Mouse (Mus musculus) thymus, postnatal 14 days (tissue): ENCODE data around the gene Gstt4.
A peak's percentile ranks its signal among the peaks of the same experiment; 100 is the strongest.
"Not testable (repeated sequence)": the region's sequence is repeated elsewhere in the genome, so short reads cannot be mapped to it uniquely, and the experiment has no call there.

Source experiments
- DNase-seq: peaks from one replicate; pipeline ENCODE4 v3.0.0; 2021

The Gstt4 gene

GRCm38 (mm10) chr10:75789081-75789735, 33.1 kb downstream of the Gstt4 start:
- no peak for DNase-seq

- DNase-seq, result no peak
Observed at GRCm38 (mm10) chr10:75788277-75788676, 34.1 kb downstream of the Gstt4 start.

- no peak for DNase-seq
Observed at GRCm38 (mm10) chr10:75785442-75785841, 36.9 kb downstream of the Gstt4 start.

- peak; percentile 28 for DNase-seq
Observed at GRCm38 (mm10) chr10:75780769-75781578, 41.4 kb downstream of the Gstt4 start, which contains the start of the genes Gm20441 and Gstt3. TSS of gene Gm20441 (minus strand) at chr10:75780954. TSS of gene Gstt3 (minus strand) at chr10:75781414.

GRCm38 (mm10) chr10:75779206-75780174, 42.9 kb downstream of the Gstt4 start:
- DNase-seq, result peak; percentile 21

GRCm38 (mm10) chr10:75777885-75778284, 44.5 kb downstream of the Gstt4 start:
- no peak for DNase-seq

- no peak for DNase-seq
Observed at GRCm38 (mm10) chr10:75776562-75776961, 45.8 kb downstream of the Gstt4 start.

GRCm38 (mm10) chr10:75774587-75774986, 47.8 kb downstream of the Gstt4 start:
- no peak for DNase-seq

- DNase-seq, result no peak
Observed at GRCm38 (mm10) chr10:75774102-75774501, 48.2 kb downstream of the Gstt4 start.

GRCm38 (mm10) chr10:75772795-75773664, 49.3 kb downstream of the Gstt4 start, which contains the start of gene Ddt:
TSS of gene Ddt (minus strand) at chr10:75773414.
- peak; percentile 90 for DNase-seq

GRCm38 (mm10) chr10:75767756-75768155, 54.6 kb downstream of the Gstt4 start:
- not testable (repeated sequence) for DNase-seq

- no peak for DNase-seq
Observed at GRCm38 (mm10) chr10:75766856-75767255, 55.5 kb downstream of the Gstt4 start.
